Mouse (Mus musculus): ENCODE results near the gene Zfp12. TPM values are rescaled to one million over a fixed set of nuclear protein-coding genes. Genes with fewer than 3 reads are reported as not detected.
A peak's percentile ranks its signal among the peaks of the same experiment; 100 is the strongest.

Gene Zfp12
- polyA plus RNA-seq, 2 experiments: 19.1 to 25.2 TPM

DNA sequence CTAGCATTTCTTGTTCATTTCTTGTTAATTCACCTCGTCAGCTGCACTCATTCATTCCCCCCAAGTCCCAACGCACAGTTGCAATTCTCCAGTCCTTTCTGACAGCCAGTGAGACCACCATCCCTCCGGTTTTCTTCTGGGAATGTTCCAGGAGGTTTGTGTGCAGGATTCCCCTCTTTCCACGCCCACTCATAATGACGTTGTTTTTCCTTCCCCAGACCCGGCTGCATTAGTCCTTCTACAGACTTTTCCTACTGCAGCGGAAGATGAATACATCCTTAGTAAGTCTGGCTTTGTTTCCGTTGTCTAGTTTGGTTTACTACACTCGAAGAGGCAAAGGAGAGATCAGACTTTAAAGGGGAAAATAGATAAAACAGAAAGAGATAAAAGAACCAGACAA is 1.1 kb downstream of the Zfp12 start:
- 45% methylated on average over 9 of the region's 9 CpGs for WGBS

DNA sequence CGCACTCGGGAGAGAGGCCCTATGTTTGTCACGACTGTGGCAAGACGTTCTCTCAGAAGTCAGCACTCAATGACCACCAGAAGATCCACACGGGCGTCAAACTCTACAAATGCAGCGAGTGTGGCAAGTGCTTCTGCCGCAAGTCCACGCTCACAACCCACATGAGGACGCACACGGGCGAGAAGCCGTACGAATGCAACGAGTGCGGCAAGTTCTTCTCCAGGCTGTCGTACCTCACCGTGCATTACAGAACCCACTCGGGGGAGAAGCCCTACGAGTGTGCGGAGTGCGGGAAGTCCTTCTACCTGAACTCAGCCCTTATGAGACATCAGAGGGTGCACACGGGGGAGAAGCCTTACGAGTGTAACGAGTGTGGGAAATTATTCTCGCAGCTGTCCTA is 10.0 kb downstream of the Zfp12 start:
- no peak for TF ChIP-seq POLR2A (IDR thresholded peaks at IDR 0.05; ENCODE audit: borderline replicate concordance, extremely low read depth, insufficient read depth, insufficient read length)
- Histone ChIP-seq H3K9me3 (ENCODE audit: control insufficient read depth, low read length) (no peaks in the 10 kb centered on the region), H3K4me1 (ENCODE audit: control insufficient read depth, insufficient read depth, low read length) (no peaks in the 10 kb centered on the region), H3K36me3 (ENCODE audit: control insufficient read depth, insufficient read depth, low read length) (peaks cover 93% of the 10 kb centered on the region), H3K4me3 (replicated peaks; ENCODE audit: low read length) (no peak overlapping the region), H3K9ac (ENCODE audit: low read depth, low read length, severe bottlenecking) (no peak overlapping the region), H3K27ac (replicated peaks; ENCODE audit: low read depth, low read length) (no peak overlapping the region), H3K4me2 (replicated peaks; ENCODE audit: low read depth, low read length, severe bottlenecking) (no peak overlapping the region), H3K27me3 (ENCODE audit: control insufficient read depth, insufficient read depth, low read length) (no peaks in the 10 kb centered on the region)
- 96% methylated on average over 26 of the region's 26 CpGs for WGBS
- DNase-seq (ENCODE audit: low spot score) (no peak), ATAC-seq (ENCODE audit: low FRiP score, low read depth) (no peak)

More for the DNA sequence above, 1.1 kb downstream of the Zfp12 start:
- no peak for TF ChIP-seq POLR2A (IDR thresholded peaks at IDR 0.05; ENCODE audit: borderline replicate concordance, extremely low read depth, insufficient read depth, insufficient read length)
- ATAC-seq (ENCODE audit: low FRiP score, low read depth): no peak
- Histone ChIP-seq H3K9ac (ENCODE audit: low read depth, low read length, severe bottlenecking) (peak overlapping the region; percentile 93), H3K9me3 (ENCODE audit: control insufficient read depth, low read length) (no peaks in the 10 kb centered on the region), H3K27me3 (ENCODE audit: control insufficient read depth, insufficient read depth, low read length) (no peaks in the 10 kb centered on the region), H3K4me2 (replicated peaks; ENCODE audit: low read depth, low read length, severe bottlenecking) (peak overlapping the region; percentile 75), H3K36me3 (ENCODE audit: control insufficient read depth, insufficient read depth, low read length) (peaks cover 41% of the 10 kb centered on the region), H3K27ac (replicated peaks; ENCODE audit: low read depth, low read length) (no peak overlapping the region), H3K4me1 (ENCODE audit: control insufficient read depth, insufficient read depth, low read length) (peaks cover 9% of the 10 kb centered on the region), H3K4me3 (replicated peaks; ENCODE audit: low read length) (peak overlapping the region; percentile 91)
- peak; percentile 9 for DNase-seq (ENCODE audit: low spot score)

DNA sequence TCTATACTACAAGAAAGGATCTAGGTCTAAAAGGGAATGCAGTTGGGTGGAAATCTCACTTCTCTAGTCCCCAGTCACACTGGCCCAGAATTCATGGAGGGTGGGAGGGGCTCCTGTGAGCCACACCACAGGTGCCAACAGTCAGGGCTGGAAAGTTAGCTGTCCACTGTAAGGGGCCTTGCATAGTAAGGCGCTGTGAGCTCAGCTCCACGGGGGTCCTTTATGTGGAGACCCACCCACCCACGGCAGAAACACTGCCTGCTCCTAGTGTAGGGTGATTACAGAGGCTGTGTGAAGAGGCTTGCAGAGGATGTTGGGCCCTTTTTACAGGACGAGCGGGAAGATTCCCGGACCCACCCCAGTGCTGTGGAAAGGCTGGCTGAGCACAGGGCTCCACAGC is 17.1 kb downstream of the Zfp12 start:
- Histone ChIP-seq H3K4me3 (replicated peaks; ENCODE audit: low read length) (no peak overlapping the region), H3K9ac (ENCODE audit: low read depth, low read length, severe bottlenecking) (no peak overlapping the region), H3K27ac (replicated peaks; ENCODE audit: low read depth, low read length) (no peak overlapping the region), H3K36me3 (ENCODE audit: control insufficient read depth, insufficient read depth, low read length) (peaks cover 78% of the 10 kb centered on the region), H3K4me2 (replicated peaks; ENCODE audit: low read depth, low read length, severe bottlenecking) (no peak overlapping the region), H3K27me3 (ENCODE audit: control insufficient read depth, insufficient read depth, low read length) (peaks cover 56% of the 10 kb centered on the region), H3K9me3 (ENCODE audit: control insufficient read depth, low read length) (no peaks in the 10 kb centered on the region), H3K4me1 (ENCODE audit: control insufficient read depth, insufficient read depth, low read length) (peaks cover 13% of the 10 kb centered on the region)
- 59% methylated on average over 6 of the region's 6 CpGs for WGBS
- TF ChIP-seq POLR2A (IDR thresholded peaks at IDR 0.05; ENCODE audit: borderline replicate concordance, extremely low read depth, insufficient read depth, insufficient read length): no peak
- ATAC-seq (ENCODE audit: low FRiP score, low read depth): no peak
- DNase-seq (ENCODE audit: low spot score): no peak

DNA sequence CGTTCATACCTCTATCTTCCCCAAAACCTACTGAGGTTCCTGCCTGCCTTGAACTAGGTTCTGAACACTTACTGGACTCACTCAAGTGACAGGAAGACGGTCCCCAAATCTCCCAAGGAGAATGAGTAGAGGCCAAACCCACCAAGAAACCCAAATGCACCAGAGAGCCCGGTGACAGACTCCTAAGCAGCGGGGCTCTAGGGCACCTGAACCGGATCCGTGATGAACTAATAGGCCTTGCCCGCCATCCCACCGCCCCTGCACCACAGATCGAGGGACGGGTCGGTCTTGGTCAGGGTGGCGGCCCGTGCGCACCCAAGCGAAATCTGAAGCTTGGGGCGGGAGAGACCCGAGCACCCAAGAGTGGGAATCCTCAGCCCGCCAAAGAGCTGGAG is 17.8 kb downstream of the Zfp12 start:
- Histone ChIP-seq H3K27me3 (ENCODE audit: control insufficient read depth, insufficient read depth, low read length) (peaks cover 63% of the 10 kb centered on the region), H3K27ac (replicated peaks; ENCODE audit: low read depth, low read length) (no peak overlapping the region), H3K9ac (ENCODE audit: low read depth, low read length, severe bottlenecking) (no peak overlapping the region), H3K4me1 (ENCODE audit: control insufficient read depth, insufficient read depth, low read length) (peaks cover 13% of the 10 kb centered on the region), H3K36me3 (ENCODE audit: control insufficient read depth, insufficient read depth, low read length) (peaks cover 71% of the 10 kb centered on the region), H3K9me3 (ENCODE audit: control insufficient read depth, low read length) (no peaks in the 10 kb centered on the region), H3K4me2 (replicated peaks; ENCODE audit: low read depth, low read length, severe bottlenecking) (peak overlapping the region; percentile 77), H3K4me3 (replicated peaks; ENCODE audit: low read length) (peak overlapping the region; percentile 41)
- TF ChIP-seq POLR2A (IDR thresholded peaks at IDR 0.05; ENCODE audit: borderline replicate concordance, extremely low read depth, insufficient read depth, insufficient read length): no peak
- DNase-seq (ENCODE audit: low spot score): no peak
- no peak for ATAC-seq (ENCODE audit: low FRiP score, low read depth)
- 23% methylated on average over 18 of the region's 18 CpGs for WGBS

DNA sequence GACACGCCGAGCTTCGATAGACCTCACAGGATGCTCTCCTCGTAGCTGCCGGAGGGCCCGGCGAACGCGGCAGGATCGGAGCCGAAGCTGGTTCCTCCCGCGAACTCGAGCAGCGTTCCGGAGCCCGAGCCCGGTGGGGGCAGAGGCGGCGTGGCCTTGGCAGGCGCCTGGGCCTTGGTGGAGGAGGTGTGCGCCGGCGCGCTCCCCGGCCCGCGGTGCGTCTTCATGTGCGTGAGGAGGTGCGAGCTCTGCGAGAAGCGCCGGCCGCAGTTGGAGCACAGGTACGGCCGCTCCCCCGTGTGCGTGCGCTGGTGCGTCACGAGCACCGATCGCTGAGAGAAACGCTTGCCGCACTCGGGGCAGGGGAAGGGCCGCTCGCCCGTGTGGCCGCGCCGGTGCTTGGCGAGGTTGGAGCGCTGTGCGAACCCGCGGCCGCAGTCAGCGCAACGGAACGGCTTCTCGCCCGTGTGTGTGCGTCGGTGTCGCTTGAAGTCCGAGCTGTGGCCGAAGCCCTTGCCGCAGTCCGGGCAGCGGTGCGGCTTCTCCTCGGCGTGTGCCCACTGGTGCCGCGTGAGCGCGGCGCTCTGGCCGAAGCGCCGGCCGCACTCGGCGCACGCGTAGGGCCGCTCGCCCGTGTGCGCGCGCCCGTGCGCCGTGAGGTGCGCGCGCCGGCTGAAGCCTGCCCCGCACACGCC is 18.4 kb downstream of the Zfp12 start:
- WGBS: 5% methylated on average over 83 of the region's 103 CpGs
- Histone ChIP-seq H3K27me3 (ENCODE audit: control insufficient read depth, insufficient read depth, low read length) (peaks cover 67% of the 10 kb centered on the region), H3K4me2 (replicated peaks; ENCODE audit: low read depth, low read length, severe bottlenecking) (peak overlapping the region; percentile 77), H3K9ac (ENCODE audit: low read depth, low read length, severe bottlenecking) (peak overlapping the region; percentile 38; the same call in 1 of the 2 replicates), H3K9me3 (ENCODE audit: control insufficient read depth, low read length) (no peaks in the 10 kb centered on the region), H3K4me1 (ENCODE audit: control insufficient read depth, insufficient read depth, low read length) (peaks cover 13% of the 10 kb centered on the region), H3K36me3 (ENCODE audit: control insufficient read depth, insufficient read depth, low read length) (peaks cover 69% of the 10 kb centered on the region), H3K27ac (replicated peaks; ENCODE audit: low read depth, low read length) (no peak overlapping the region), H3K4me3 (replicated peaks; ENCODE audit: low read length) (peak overlapping the region; percentile 41)
- TF ChIP-seq POLR2A (IDR thresholded peaks at IDR 0.05; ENCODE audit: borderline replicate concordance, extremely low read depth, insufficient read depth, insufficient read length): no peak
- no peak for DNase-seq (ENCODE audit: low spot score)
- ATAC-seq (ENCODE audit: low FRiP score, low read depth): peak; percentile 14; the same call in 1 of the 2 replicates
